Mouse (Mus musculus) kidney, embryonic 14.5 days (tissue): ENCODE data around the gene Dand5. TPM values are rescaled to one million over a fixed set of nuclear protein-coding genes. Genes with fewer than 3 reads are reported as not detected.

Experiments used
- ATAC-seq: fragments of 200-750 bp; cut with Nextera tagmentation; 2 replicates; pipeline ENCODE4 v1.8.0; 2017; ENCODE audit warnings: moderate number of reproducible peaks, mild to moderate bottlenecking, moderate TSS enrichment, moderate library complexity; ENCODE audit not compliant: low FRiP score, low TSS enrichment
- H3K27ac ChIP-seq: fragments of 300-500 bp; sonication (generic); 2 replicates; pipeline ENCODE4 v1.5.1; 2014; ENCODE audit warnings: low read depth, mild to moderate bottlenecking, low read length, moderate library complexity, mixed read lengths
- H3K27me3 ChIP-seq: fragments of 300-500 bp; sonication (generic); 2 replicates; pipeline ENCODE4 v1.6.1; 2014; ENCODE audit warnings: mild to moderate bottlenecking, low read length; ENCODE audit not compliant: control insufficient read depth, insufficient read depth
- H3K36me3 ChIP-seq: fragments of 300-500 bp; sonication (generic); 2 replicates; pipeline ENCODE4 v1.6.1; 2014; ENCODE audit warnings: low read length, mixed read lengths; ENCODE audit not compliant: control insufficient read depth, insufficient read depth
- H3K4me1 ChIP-seq: fragments of 300-500 bp; sonication (generic); 2 replicates; pipeline ENCODE4 v1.6.1; 2014; ENCODE audit warnings: low read length, mixed read lengths; ENCODE audit not compliant: control insufficient read depth, insufficient read depth
- H3K4me2 ChIP-seq: fragments of 300-500 bp; sonication (generic); replicated peaks from 2 replicates; pipeline ENCODE4 v1.6.1; 2014; ENCODE audit warnings: low read depth, mild to moderate bottlenecking, low read length
- H3K4me3 ChIP-seq: fragments of 300-500 bp; sonication (generic); 2 replicates; pipeline ENCODE4 v1.5.1; 2014; ENCODE audit warnings: mild to moderate bottlenecking, low read length
- H3K9ac ChIP-seq: fragments of 300-500 bp; sonication (generic); 2 replicates; pipeline ENCODE4 v1.6.1; 2014; ENCODE audit warnings: low read depth, mild to moderate bottlenecking, low read length, moderate library complexity
- H3K9me3 ChIP-seq: fragments of 300-500 bp; sonication (generic); 2 replicates; pipeline ENCODE4 v1.6.1; 2016; ENCODE audit warnings: low read length; ENCODE audit not compliant: control insufficient read depth
- WGBS: fragments of 180-500 bp; shearing (Covaris S2); extraction: QIAGEN DNeasy Blood & Tissue Kit; methylation state at CpG from one replicate; pipeline ENCODE4 v1.1.7; 2014; 5-methylcytosine and 5-hydroxymethylcytosine counted together
- polyA plus RNA-seq: library from polyadenylated mRNA; unstranded; fragments of >200 nt; fragmentation: Nextera tagmentation; extraction: Ambion mirVana; gene quantifications from 2 replicates; pipeline ENCODE4 v1.2.1, GENCODE M21; 2014

Dand5 gene
- polyA plus RNA-seq, 1 experiment from 2014 or later: 6.0 TPM

DNA sequence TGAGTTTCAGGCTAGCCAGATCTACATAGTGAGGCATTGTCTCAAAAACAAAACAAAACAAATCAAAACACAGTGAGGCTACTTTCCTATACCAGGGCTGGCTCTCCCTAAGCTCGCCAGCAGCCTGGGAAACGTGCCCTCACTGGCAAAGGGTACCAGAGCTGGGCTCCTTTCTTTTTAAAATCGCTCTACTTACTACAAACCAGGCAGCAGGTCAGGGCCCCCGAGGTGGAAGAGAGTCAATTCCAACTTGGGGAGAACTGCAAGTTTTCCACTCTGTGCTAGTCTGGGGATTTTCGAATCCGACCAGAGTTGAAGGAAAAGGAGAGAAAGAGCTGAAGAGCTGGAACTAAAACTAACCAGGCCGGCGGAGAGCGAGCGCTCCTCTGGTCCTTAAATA is 39.9 kb downstream of the Dand5 start:
- H3K4me3 ChIP-seq: no peak overlapping the region
- H3K9ac ChIP-seq: no peak overlapping the region
- no peak for ATAC-seq
- WGBS: 7% methylated on average over 10 of the region's 10 CpGs
- no peak overlapping the region for H3K27ac ChIP-seq
- no peak overlapping the region for H3K4me2 ChIP-seq
- H3K9me3 ChIP-seq: no peaks in the 10 kb centered on the region
- H3K36me3 ChIP-seq: no peaks in the 10 kb centered on the region
- peaks cover 8% of the 10 kb centered on the region; the same call in 1 of the 2 replicates for H3K4me1 ChIP-seq
- H3K27me3 ChIP-seq: peaks cover 99% of the 10 kb centered on the region

DNA sequence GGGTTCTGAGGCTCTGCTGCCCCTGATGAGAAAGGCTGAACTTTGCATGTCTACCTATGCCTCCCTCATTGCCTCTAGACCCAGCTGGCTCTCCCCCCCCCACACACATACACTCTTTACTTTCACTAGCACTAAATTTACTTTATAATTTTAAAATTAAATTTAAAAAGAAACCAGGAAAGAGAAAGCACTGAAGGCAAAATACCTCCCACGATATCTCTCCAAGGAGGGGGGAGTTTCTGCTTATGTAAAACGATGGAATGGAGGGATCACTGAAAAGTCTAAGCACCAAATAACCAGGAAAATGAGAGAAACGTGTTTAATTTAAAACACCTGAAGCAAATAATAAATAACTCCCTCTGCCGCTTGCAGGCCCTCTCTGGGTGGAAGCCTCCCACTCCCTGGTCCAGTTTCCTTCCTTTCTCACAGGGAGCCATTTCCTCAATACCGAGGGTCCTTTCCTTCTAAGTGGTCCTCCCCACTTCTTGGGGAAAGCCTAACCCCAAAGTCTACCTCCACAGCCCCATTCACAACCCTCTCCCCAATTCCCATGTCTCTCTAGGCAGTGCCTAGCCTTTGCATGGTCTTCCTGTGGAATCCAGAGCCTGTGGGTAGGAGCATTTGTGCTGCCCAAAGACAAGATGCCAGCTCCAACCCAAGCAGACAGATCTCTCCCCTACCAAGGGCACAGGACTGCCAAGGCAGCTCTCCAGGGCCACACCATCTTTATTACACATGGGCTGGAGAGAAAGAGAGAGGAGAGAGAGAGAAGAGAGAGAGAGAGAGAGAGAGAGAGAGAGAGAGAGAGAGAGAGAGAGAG is 40.7 kb downstream of the Dand5 start:
- H3K4me1 ChIP-seq: peaks cover 8% of the 10 kb centered on the region; the same call in 1 of the 2 replicates
- 3% methylated on average over 5 of the region's 5 CpGs for WGBS
- H3K36me3 ChIP-seq: no peaks in the 10 kb centered on the region
- no peak overlapping the region for H3K27ac ChIP-seq
- no peak overlapping the region for H3K9ac ChIP-seq
- no peaks in the 10 kb centered on the region for H3K9me3 ChIP-seq
- H3K4me2 ChIP-seq: no peak overlapping the region
- peaks cover 99% of the 10 kb centered on the region for H3K27me3 ChIP-seq
- no peak for ATAC-seq
- no peak overlapping the region for H3K4me3 ChIP-seq

DNA sequence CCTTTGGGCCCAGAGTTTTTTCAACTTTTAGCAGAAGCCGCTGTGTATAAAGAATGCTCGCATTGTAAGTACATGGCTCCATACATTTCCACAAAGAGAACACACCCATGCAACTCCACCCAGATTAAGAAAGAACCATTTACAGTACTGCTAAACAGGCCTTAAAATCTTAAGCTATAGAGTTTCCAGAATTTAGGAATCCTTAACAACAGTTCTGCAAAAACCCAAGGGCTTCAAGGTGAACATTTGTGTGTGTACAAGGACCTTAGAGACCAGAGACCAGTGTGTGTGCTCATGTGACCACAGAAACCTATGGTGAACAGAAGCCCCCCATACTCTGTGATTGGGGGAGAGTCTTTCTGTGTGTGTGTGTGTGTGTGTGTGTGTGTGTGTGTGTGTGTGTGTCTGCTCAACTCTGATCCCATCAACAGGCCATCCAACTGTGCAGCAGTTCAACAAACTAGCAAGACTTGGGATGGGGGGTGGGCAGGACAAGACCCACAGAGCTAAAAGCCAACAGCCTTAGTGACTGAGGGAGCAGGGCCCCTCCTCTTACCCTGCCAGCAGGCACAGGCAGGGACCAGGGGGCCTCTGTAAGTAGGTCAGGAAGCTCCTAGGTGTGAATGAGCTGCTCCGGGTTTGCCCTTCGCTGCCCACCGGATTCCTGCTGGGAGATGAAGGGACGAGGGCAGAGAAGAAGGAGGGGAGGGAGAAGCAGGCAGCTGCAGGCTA is 41.5 kb downstream of the Dand5 start:
- Histone ChIP-seq H3K9ac (no peak overlapping the region), H3K4me1 (peaks cover 8% of the 10 kb centered on the region; the same call in 1 of the 2 replicates), H3K9me3 (no peaks in the 10 kb centered on the region), H3K27ac (no peak overlapping the region), H3K4me3 (no peak overlapping the region), H3K36me3 (no peaks in the 10 kb centered on the region), H3K4me2 (no peak overlapping the region), H3K27me3 (peaks cover 99% of the 10 kb centered on the region)
- 16% methylated on average over 6 of the region's 6 CpGs for whole genome bisulfite sequencing
- ATAC-seq: no peak

DNA sequence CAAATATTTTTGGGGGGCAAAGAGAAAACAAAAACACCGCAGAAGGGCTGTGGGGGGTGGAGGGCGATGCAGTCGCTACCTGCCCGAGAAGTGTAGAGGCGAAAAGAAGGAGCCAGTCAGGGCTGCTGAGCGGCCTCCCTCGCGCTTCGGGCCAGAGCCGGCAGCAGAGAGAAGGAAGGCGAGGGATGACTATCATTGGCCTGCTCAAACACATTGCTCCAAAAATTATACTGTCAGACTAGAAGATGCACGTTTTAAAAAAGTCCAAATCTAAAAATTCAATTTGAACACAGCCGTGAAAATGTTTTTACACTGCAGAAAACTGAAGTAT is 42.4 kb downstream of the Dand5 start:
- Histone ChIP-seq H3K27me3 (peaks cover 99% of the 10 kb centered on the region), H3K36me3 (no peaks in the 10 kb centered on the region), H3K27ac (no peak overlapping the region), H3K4me1 (peaks cover 9% of the 10 kb centered on the region; the same call in 1 of the 2 replicates), H3K9ac (no peak overlapping the region), H3K9me3 (no peaks in the 10 kb centered on the region), H3K4me2 (no peak overlapping the region), H3K4me3 (no peak overlapping the region)
- WGBS: 7% methylated on average over 13 of the region's 13 CpGs
- no peak for ATAC-seq

DNA sequence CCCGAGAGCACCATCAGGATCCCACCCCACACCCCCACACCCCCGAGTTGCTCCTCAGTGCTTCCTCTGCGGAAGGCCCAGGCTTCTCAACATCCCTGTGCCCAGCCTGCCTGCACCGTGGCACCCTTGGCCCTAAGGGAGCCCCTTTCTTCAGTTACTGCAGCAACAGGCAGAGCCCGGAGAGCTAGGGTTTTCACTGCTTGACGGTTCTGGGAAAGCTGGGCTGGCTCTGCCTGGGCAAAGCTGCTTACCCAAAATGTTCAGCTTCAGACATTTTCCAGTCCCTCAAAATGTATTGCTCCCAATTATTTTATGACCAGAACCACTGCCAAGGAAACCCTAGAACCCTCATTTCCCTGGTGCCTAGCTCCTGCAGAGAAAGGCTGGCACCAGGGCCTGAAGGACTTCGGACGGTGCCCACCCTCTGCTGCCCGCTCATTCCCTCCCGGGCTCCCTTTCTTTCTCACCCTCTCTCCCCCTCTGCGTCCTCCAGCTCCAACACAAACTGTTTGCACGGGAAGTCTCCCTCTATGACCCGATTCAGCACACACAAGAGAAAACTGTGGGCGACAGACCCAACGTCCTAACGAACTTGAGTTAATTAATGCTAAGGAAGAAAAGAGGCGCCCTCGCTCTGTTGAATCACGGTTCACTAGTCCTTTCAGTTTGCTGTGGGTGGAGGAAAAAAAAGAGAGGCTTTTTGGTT is 43.0 kb downstream of the Dand5 start:
- no peaks in the 10 kb centered on the region for H3K9me3 ChIP-seq
- 7% methylated on average over 19 of the region's 19 CpGs for WGBS
- H3K27ac ChIP-seq: no peak overlapping the region
- H3K36me3 ChIP-seq: no peaks in the 10 kb centered on the region
- H3K9ac ChIP-seq: no peak overlapping the region
- H3K27me3 ChIP-seq: peaks cover 98% of the 10 kb centered on the region
- no peak overlapping the region for H3K4me2 ChIP-seq
- no peak for ATAC-seq
- H3K4me1 ChIP-seq: peaks cover 9% of the 10 kb centered on the region; the same call in 1 of the 2 replicates
- H3K4me3 ChIP-seq: no peak overlapping the region

DNA sequence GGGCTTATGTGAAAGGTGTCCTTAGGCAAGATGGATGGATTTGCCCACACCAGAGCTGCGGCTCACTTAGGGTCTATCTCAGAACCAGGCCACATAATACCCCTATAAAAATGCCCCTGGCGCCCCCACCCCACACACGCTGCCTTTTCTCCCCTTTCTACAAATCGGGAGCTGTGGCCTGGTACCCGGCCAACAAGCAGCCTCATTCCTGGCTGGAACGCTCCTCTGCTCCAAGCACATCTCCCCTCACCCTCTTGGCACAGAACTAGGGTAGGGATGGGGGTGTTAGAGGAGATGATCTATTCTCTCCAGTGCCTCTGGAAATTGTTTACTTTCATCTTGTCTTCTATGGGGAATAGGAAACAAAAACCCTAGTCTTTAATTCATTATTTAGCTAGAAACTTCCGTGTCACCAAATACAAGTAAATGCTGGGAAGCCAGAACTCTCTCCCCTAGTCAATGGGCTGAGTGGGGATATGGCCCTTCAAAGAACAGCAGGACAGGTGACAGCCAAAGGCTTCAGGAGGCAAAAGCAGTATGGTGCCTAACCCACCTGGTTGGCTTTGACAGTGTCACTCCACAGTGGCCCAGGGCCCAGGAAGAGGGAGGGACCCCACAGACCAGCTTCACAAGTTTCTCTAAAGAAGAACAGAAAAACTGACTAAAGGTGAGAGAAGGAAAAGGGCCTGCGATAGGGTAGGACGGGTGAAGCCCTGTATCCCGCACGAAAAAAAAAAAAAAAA is 43.8 kb downstream of the Dand5 start:
- no peak overlapping the region for H3K27ac ChIP-seq
- 10% methylated on average over 11 of the region's 11 CpGs for WGBS
- H3K4me2 ChIP-seq: no peak overlapping the region
- H3K9ac ChIP-seq: no peak overlapping the region
- no peak overlapping the region for H3K4me3 ChIP-seq
- H3K4me1 ChIP-seq: peaks cover 8% of the 10 kb centered on the region; the same call in 1 of the 2 replicates
- no peaks in the 10 kb centered on the region for H3K36me3 ChIP-seq
- ATAC-seq: no peak
- H3K9me3 ChIP-seq: no peaks in the 10 kb centered on the region
- peaks cover 96% of the 10 kb centered on the region for H3K27me3 ChIP-seq

DNA sequence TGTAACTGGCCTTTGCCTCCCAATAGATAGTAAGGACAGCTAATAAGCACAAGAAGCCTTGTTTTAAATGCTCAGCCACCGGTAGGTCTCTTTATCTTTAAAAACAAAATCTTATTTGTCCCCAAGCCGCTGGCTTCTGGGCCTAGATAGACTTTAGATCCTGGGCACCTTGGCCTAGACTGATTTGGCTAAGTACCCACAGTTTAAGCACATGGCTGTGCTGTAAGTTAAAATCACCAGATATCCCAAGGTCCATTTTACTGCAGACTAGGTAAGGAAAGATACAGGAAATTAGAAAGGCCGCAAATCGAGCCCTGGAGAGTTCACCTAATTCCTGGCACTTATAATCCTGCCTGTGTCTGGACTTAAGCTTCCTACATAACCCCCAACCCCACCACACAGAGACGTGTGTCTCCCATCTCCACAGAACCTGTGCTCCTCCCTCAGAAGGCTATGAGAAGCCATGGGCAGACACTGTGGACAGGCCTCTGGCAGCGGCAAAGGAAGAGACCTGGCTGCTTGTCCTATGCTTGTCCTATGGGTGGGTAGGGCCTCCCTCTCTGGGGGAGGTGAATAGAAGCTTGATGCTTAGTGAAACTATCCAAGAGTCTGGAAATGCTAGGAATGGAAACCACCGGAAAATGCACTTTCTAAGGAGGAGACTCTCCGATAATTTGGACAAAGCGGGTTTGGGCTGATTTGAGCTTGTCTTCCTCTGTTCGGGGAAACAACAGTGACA is 44.6 kb downstream of the Dand5 start:
- ATAC-seq: no peak
- H3K27me3 ChIP-seq: peaks cover 95% of the 10 kb centered on the region
- no peak overlapping the region for H3K4me2 ChIP-seq

DNA sequence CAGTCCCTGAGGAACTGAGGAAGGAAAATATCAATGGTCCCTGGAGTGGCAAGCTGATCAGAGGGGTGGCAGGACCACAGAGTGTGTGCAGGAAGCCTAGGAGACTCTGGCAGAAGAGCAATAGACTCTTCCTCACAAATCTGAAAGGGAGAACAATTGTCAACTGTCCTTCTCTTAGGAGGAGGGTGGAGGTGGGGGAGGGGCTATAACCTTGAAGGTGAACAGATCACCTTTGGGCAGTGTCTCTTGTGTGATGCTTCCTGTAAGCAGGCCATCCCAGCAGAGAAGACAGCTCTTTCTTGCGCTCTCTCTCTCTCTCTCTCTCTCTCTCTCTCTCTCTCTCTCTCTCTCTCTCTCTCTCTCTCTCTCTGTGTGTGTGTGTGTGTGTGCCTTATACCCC is 46.1 kb downstream of the Dand5 start:
- no peak for ATAC-seq
- Histone ChIP-seq H3K4me2 (no peak overlapping the region), H3K9me3 (no peaks in the 10 kb centered on the region), H3K36me3 (no peaks in the 10 kb centered on the region), H3K4me3 (no peak overlapping the region), H3K9ac (no peak overlapping the region), H3K27ac (no peak overlapping the region), H3K27me3 (peaks cover 94% of the 10 kb centered on the region), H3K4me1 (peaks cover 11% of the 10 kb centered on the region; the same call in 1 of the 2 replicates)
- WGBS: 14% methylated on average over 1 of the region's 1 CpGs

More for the DNA sequence above, 44.6 kb downstream of the Dand5 start:
- Histone ChIP-seq H3K4me1 (peaks cover 11% of the 10 kb centered on the region; the same call in 1 of the 2 replicates), H3K9ac (no peak overlapping the region), H3K9me3 (no peaks in the 10 kb centered on the region), H3K27ac (no peak overlapping the region), H3K36me3 (no peaks in the 10 kb centered on the region), H3K4me3 (no peak overlapping the region)
- WGBS: 31% methylated on average over 10 of the region's 10 CpGs
